Mouse (Mus musculus): Measurements from ENCODE around the gene Actl6b.
"Not testable (repeated sequence)": the region's sequence is repeated elsewhere in the genome, so short reads cannot be mapped to it uniquely, and the experiment has no call there.

Gene Actl6b

GRCm38 (mm10) chr5:137607860-137608653 lies 54.7 kb downstream of the Actl6b start:
- no peak for DNase-seq

GRCm38 (mm10) chr5:137608654-137609190 lies 55.4 kb downstream of the Actl6b start:
- no peak for DNase-seq

GRCm38 (mm10) chr5:137609292-137609691 lies 56.0 kb downstream of the Actl6b start:
- no peak for DNase-seq

GRCm38 (mm10) chr5:137610056-137610455 lies 56.7 kb downstream of the Actl6b start:
- no peak for DNase-seq

GRCm38 (mm10) chr5:137610548-137611244 lies 57.4 kb downstream of the Actl6b start:
- no peak for DNase-seq

- DNase-seq: no peak
Observed at GRCm38 (mm10) chr5:137611245-137611602, 57.9 kb downstream of the Actl6b start.

- no peak for DNase-seq
Observed at GRCm38 (mm10) chr5:137613076-137613475, 59.8 kb downstream of the Actl6b start.

GRCm38 (mm10) chr5:137613550-137613949 lies 60.2 kb downstream of the Actl6b start, which contains the start of gene Pcolce:
Gene Pcolce (minus strand): TSS chr5:137613784.
- DNase-seq: no peak

- not testable (repeated sequence) for DNase-seq
Observed at GRCm38 (mm10) chr5:137614921-137615320, 61.6 kb downstream of the Actl6b start.

GRCm38 (mm10) chr5:137615347-137615746 lies 62.0 kb downstream of the Actl6b start:
- no peak for DNase-seq

Measured in right cerebral cortex, postnatal 14 days (tissue).